Mouse (Mus musculus) cerebellum, postnatal 4 days (tissue): ENCODE data around the gene Gid8.

Experiments
- DNase-seq, 2 experiments: peaks; one replicate each; pipeline ENCODE4 v3.0.0; 2022; ENCODE audit warnings: low spot score in 2 of 2, mixed read lengths in 1 of 2

Gene Gid8

DNA sequence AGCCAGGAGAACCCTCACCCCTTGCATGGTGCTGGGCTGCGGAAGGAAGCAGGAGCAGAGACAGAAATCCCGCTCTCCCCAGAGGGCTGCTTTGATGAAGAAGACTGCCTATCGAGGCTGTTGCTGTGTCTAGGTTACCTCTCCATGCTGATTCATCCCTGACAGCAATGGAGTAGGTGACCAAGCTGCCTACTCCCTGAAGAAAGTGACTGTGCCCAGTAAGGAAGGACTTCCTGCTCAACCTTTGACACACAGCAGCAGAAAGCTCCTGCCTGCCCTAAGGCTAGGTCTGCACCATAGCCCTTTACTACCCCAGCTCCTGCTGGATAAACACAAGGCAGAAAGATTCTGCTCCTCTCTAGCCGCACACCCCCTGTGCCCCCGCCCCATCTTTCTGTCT, 39.0 kb downstream of the Gid8 start:
- DNase-seq = no peak

DNA sequence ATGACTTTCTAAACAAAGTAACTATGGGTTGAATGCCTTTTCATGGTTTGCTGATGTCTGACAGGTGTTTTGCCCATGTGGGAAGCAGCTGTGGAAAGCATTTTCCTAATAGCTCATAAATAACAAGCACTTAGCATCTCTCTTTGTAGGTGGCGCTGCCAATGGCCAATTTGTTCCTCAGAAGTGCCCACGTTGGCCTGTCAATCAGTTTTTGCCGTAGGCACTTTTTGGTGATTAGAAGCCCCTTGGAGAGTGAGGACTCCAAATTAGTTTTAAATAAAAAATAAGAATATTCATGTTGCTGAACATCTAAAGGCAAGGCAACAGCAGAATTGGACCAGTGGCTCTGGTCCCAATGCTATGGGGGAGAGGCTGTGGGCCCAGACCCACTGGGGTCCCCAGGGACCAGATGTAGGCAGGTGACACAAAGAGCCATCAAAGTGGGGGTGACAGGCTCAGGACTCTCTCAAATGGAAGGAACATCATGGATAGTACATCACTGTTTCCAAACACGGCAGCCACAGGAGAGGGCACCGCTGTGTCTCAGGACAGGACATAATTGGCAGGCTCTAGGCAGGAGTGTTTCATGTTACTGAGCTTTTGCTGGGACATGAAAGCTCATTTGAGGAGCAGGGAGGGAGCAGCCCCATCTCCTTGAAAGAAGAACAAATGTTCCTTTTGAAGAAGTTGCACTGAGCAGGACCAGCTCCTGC, 45.2 kb downstream of the Gid8 start:
- no peak for DNase-seq

DNA sequence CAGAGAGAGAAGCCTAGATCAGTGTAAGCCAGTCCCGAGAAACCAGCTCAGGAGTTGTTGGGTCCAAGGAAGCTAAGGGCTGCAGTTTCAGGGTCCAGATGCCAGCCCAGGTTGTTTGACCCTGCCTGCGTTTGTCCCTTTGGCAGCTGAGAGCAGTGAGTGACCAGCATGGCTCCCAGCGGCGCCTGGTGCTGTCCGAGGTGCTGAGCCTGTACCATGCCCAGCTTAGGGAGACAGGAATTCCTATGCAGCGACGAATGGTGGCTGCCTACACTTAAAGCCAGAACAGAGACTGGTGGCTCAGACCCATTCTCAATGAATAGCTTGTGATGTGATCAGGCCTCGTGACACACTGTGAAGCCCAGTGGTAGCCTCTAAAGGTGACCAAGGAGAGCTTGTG, 46.0 kb downstream of the Gid8 start:
- DNase-seq = no peak

DNA sequence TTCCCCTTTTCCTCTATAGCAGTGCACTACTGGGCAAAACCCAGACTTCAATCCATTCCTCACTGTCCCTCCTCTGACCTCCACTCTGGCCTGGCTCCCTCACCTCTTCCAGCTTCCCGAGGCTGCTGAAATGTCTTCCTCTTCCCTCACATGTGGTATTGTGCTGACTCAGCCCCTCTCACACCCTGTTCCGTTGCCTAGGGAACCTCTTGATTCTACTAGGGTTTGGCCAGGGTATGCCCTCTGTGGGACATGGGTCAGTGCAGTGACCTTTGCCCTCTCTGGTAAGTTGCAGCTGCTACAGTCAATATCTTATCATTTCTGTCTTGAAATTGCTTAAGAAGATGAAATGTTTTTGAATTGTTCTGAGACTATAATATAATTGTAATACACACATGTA, 46.9 kb downstream of the Gid8 start:
- DNase-seq = no peak

DNA sequence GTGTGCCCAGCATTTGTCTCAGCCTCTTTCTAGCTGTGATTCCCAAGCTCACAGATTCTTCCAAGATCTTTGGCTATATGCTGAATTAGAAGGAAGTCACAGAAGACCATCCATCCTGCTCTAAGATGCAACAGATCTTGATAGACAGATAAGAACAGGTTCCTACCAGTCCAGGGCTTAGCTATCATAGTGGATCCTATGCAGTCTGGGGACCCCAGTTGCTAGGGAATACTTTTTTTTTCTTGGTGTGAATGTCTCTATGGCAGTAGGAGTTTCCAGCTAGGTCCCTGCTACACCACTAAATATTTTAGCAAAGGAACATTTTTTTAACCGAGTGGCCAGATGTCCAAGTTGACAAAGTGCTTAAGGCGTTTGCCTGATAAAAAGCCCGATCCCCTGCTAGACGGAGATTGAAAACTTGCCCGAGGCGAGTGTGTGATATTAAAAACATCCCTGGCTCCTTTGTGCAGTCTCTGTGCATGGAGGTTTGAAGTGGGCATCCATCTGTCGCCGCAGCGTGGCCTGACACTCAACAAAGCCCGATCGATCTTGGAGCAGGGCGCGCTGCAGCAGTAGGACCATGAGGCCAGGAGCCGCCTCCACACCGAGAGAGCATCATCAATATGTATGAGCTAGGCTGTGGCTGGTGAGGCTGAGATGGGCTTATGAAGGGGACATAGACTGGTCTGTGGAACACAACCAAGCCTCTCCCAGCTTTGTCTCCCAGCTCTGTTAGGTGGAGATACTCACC, 48.8 kb downstream of the Gid8 start:
- DNase-seq = no peak

DNA sequence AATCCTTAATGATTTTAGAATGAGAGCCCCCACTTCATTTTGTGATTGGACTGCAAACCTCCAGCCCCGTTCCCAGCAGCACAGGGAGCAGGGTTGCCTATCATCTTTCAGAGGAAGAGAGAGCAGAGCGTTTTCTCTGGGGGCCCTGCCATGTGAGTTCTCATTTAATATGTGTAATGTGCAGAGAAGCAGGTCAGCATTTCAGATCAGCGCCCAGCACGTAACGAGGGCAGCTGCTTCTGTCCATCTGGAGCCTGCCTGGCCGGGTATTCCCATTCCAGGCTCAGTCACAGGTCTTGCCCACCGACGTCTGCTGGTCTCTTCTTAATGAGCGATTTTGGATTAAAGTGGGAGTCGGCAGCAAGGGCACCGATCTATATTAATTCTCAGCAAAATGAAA, 55.1 kb downstream of the Gid8 start:
- no peak for DNase-seq

DNA sequence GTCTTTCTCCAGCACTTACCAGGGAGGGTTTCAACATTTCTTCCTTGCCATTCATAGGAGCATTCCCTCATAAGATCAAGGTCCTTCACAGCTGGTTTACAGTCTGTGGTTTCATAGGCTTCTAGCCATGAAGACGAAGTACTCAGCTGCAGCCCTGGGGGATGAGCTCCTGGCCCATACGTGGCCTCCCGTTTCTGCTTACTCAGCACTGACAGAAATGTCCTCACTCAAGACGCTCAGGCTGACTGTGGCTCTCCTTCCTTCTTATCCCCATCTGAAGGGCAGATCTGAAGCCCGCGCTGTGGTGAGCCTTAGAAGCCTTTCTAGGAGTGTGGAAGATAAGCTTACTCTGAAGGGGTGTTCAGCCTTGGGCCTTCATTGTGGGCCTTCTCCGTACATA, 55.8 kb downstream of the Gid8 start:
- no peak for DNase-seq
